21 mouse cellular contexts compared by ENCODE assay signal in the genomic region with DNA sequence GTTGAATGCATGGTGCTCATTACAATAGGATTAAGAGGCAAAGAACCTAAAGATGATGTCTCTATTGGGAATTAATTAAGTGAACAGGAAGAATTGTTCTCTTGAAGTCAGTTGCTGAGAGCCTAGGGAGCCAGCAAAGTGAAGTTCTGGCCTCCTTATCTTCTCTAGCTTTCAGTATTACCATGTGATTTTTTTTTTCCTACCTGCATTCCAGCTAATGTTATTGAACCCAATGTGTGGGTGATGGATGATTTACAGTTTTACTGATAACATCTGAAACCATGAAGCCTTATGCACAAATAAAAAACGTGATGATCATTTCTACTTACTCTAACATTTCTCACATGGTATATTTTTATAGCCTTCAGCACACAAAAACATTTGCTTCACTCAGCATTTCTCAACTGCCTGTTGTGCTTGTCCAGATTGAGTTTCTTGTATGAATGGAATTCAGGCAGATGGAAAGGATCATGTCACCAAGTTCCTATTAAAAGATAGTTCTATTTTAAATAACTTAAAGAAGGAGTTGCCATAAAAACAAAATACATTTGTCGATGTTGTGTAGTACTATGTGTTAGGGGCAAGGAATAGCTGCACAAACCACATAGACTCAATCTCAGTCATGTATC.
A peak's percentile ranks its signal among the peaks of the same experiment; 100 is the strongest.
DNase-seq lines count a peak whose midpoint lies in the region; ATAC-seq and TF ChIP-seq lines count a peak whose summit lies in the region.
"Had no signal": no experiment of that assay in that cellular context is flagged by ENCODE, and none has a peak within 500 bp of the region (broad histone marks: within the 10 kb centered on the region; RNA-seq: fewer than 3 reads in every experiment).

No protein-coding gene starts in this region.

- no peaks in the 10 kb centered on the region for H3K36me3 ChIP-seq in heart, embryonic 13.5 days
- no peaks in the 10 kb centered on the region for H3K36me3 ChIP-seq in kidney, postnatal 0 days (ENCODE audit: insufficient read depth, low read length)
- H3K36me3 ChIP-seq in kidney, embryonic 16.5 days (ENCODE audit: insufficient read depth, low read length) = no peaks in the 10 kb centered on the region
- H3K36me3 ChIP-seq in lung, embryonic 16.5 days (ENCODE audit: control insufficient read depth, insufficient read depth, low read length) = no peaks in the 10 kb centered on the region
- no peaks in the 10 kb centered on the region for H3K36me3 ChIP-seq in limb, embryonic 14.5 days (ENCODE audit: control insufficient read depth, insufficient read depth, low read length)
- H3K36me3 ChIP-seq: embryonic facial prominence, embryonic 13.5 days; hindbrain, embryonic 10.5 days had no signal

- DNase-seq in heart, adult 18-20 months = no peak
- peak; percentile 9 for DNase-seq in kidney, postnatal 0 days (ENCODE audit: low spot score)
- DNase-seq in lung, postnatal 14 days = no peak
- DNase-seq in limb, embryonic 14.5 days (ENCODE audit: low spot score) = peak; percentile 20
- DNase-seq: adrenal gland, postnatal 14 days; cerebellum, adult 11-12 months; cerebellum, adult 9-10 months; cerebellum, postnatal 25 days; gastrocnemius, adult 2 months; gastrocnemius, postnatal 25 days had no signal

- ATAC-seq in heart, embryonic 13.5 days (ENCODE audit: extremely low read depth, insufficient number of reproducible peaks, low FRiP score, low TSS enrichment) = no peak
- no peak for ATAC-seq in kidney, postnatal 0 days (replicated peaks; ENCODE audit: low FRiP score, low read depth)
- ATAC-seq in kidney, embryonic 16.5 days (ENCODE audit: low FRiP score, low TSS enrichment) = no peak
- ATAC-seq in lung, embryonic 16.5 days (ENCODE audit: low read depth) = peak; percentile 80
- peak; percentile 63 for ATAC-seq in limb, embryonic 14.5 days (ENCODE audit: low FRiP score, low read depth)
- ATAC-seq in monocyte, adult 5-6 weeks (replicated peaks; ENCODE audit: insufficient number of reproducible peaks, low FRiP score, low TSS enrichment, poor library complexity, severe bottlenecking) = no peak
- ATAC-seq: activated CD4-positive, CD25-positive, alpha-beta regulatory T cell, adult 4 months; forebrain, embryonic 14.5 days; Patski had no signal

- H3K27me3 ChIP-seq in heart, embryonic 13.5 days (replicated peaks) = no peaks in the 10 kb centered on the region
- no peaks in the 10 kb centered on the region for H3K27me3 ChIP-seq in kidney, postnatal 0 days (ENCODE audit: insufficient read depth, low read length)
- H3K27me3 ChIP-seq in kidney, embryonic 16.5 days (ENCODE audit: insufficient read depth, low read length) = no peaks in the 10 kb centered on the region
- H3K27me3 ChIP-seq in lung, embryonic 16.5 days (ENCODE audit: control insufficient read depth, insufficient read depth, low read depth, low read length) = no peaks in the 10 kb centered on the region
- no peaks in the 10 kb centered on the region for H3K27me3 ChIP-seq in limb, embryonic 14.5 days (ENCODE audit: control insufficient read depth, insufficient read depth, low read length)
- H3K27me3 ChIP-seq: CH12.LX; embryonic facial prominence, embryonic 13.5 days; Patski had no signal

- TF ChIP-seq CTCF in kidney, postnatal 0 days (IDR thresholded peaks at IDR 0.05; ENCODE audit: low read depth) = no peak

- peak overlapping the region; percentile 60 for H3K27ac ChIP-seq in heart, embryonic 13.5 days (replicated peaks)
- no peak overlapping the region for H3K27ac ChIP-seq in kidney, postnatal 0 days
- no peak overlapping the region for H3K27ac ChIP-seq in kidney, embryonic 16.5 days (ENCODE audit: low read length)
- H3K27ac ChIP-seq in lung, embryonic 16.5 days (ENCODE audit: low read length) = peak overlapping the region; percentile 49
- H3K27ac ChIP-seq in limb, embryonic 14.5 days (replicated peaks; ENCODE audit: low read depth, low read length) = no peak overlapping the region
- H3K27ac ChIP-seq: embryonic facial prominence, embryonic 13.5 days; gastrocnemius, adult 2 months; hindbrain, embryonic 10.5 days; hindbrain, embryonic 14.5 days had no signal

- no peak for TF ChIP-seq POLR2A in limb, embryonic 14.5 days (IDR thresholded peaks at IDR 0.05; ENCODE audit: borderline replicate concordance, extremely low read depth, insufficient read depth, insufficient read length)

- H3K4me2 ChIP-seq in heart, embryonic 13.5 days = no peak overlapping the region
- no peak overlapping the region for H3K4me2 ChIP-seq in kidney, postnatal 0 days (ENCODE audit: low read length)
- no peak overlapping the region for H3K4me2 ChIP-seq in kidney, embryonic 16.5 days (replicated peaks; ENCODE audit: low read depth, low read length)
- no peak overlapping the region for H3K4me2 ChIP-seq in lung, embryonic 16.5 days (ENCODE audit: low read depth, low read length)
- no peak overlapping the region for H3K4me2 ChIP-seq in limb, embryonic 14.5 days (replicated peaks; ENCODE audit: low read depth, low read length, severe bottlenecking)
- H3K4me2 ChIP-seq: embryonic facial prominence, embryonic 13.5 days; hindbrain, embryonic 14.5 days had no signal

- H3K4me1 ChIP-seq in heart, embryonic 13.5 days = peaks cover 14% of the 10 kb centered on the region
- H3K4me1 ChIP-seq in kidney, postnatal 0 days (replicated peaks; ENCODE audit: insufficient read depth, low read length) = no peaks in the 10 kb centered on the region
- H3K4me1 ChIP-seq in kidney, embryonic 16.5 days (ENCODE audit: insufficient read depth, low read length) = no peaks in the 10 kb centered on the region
- no peaks in the 10 kb centered on the region for H3K4me1 ChIP-seq in lung, embryonic 16.5 days (replicated peaks; ENCODE audit: control insufficient read depth, insufficient read depth, low read length)
- H3K4me1 ChIP-seq in limb, embryonic 14.5 days (ENCODE audit: control insufficient read depth, insufficient read depth, low read length) = no peaks in the 10 kb centered on the region
- H3K4me1 ChIP-seq: embryonic facial prominence, embryonic 13.5 days; hindbrain, embryonic 10.5 days had no signal

- 40% methylated on average over 2 of the region's 2 CpGs for WGBS in heart, embryonic 13.5 days
- 41% methylated on average over 2 of the region's 2 CpGs for WGBS in kidney, postnatal 0 days
- WGBS in kidney, embryonic 16.5 days = 46% methylated on average over 2 of the region's 2 CpGs
- 43% methylated on average over 2 of the region's 2 CpGs for WGBS in lung, embryonic 16.5 days
- 42% methylated on average over 2 of the region's 2 CpGs for WGBS in limb, embryonic 14.5 days

- no peak overlapping the region for H3K4me3 ChIP-seq in heart, embryonic 13.5 days
- H3K4me3 ChIP-seq in kidney, postnatal 0 days (replicated peaks; ENCODE audit: low read depth, low read length) = no peak overlapping the region
- no peak overlapping the region for H3K4me3 ChIP-seq in kidney, embryonic 16.5 days (ENCODE audit: low read length)
- no peak overlapping the region for H3K4me3 ChIP-seq in lung, embryonic 16.5 days (ENCODE audit: low read length)
- H3K4me3 ChIP-seq in limb, embryonic 14.5 days (replicated peaks; ENCODE audit: low read length) = no peak overlapping the region
- H3K4me3 ChIP-seq: embryonic facial prominence, embryonic 13.5 days; gastrocnemius, adult 2 months; hindbrain, embryonic 10.5 days had no signal

- no peak overlapping the region for H3K9ac ChIP-seq in heart, embryonic 13.5 days
- H3K9ac ChIP-seq in kidney, postnatal 0 days (ENCODE audit: low read depth, low read length) = no peak overlapping the region
- H3K9ac ChIP-seq in kidney, embryonic 16.5 days (replicated peaks; ENCODE audit: low read length) = no peak overlapping the region
- no peak overlapping the region for H3K9ac ChIP-seq in lung, embryonic 16.5 days (ENCODE audit: low read length)
- no peak overlapping the region for H3K9ac ChIP-seq in limb, embryonic 14.5 days (ENCODE audit: low read depth, low read length, severe bottlenecking)
- H3K9ac ChIP-seq: embryonic facial prominence, embryonic 13.5 days; hindbrain, embryonic 14.5 days had no signal

- H3K9me3 ChIP-seq in heart, embryonic 13.5 days = no peaks in the 10 kb centered on the region
- H3K9me3 ChIP-seq in kidney, postnatal 0 days (replicated peaks; ENCODE audit: low read length) = no peaks in the 10 kb centered on the region
- H3K9me3 ChIP-seq in kidney, embryonic 16.5 days (ENCODE audit: low read length) = no peaks in the 10 kb centered on the region
- no peaks in the 10 kb centered on the region for H3K9me3 ChIP-seq in lung, embryonic 16.5 days (ENCODE audit: control insufficient read depth, low read length)
- H3K9me3 ChIP-seq in limb, embryonic 14.5 days (ENCODE audit: control insufficient read depth, low read length) = no peaks in the 10 kb centered on the region
- H3K9me3 ChIP-seq: embryonic facial prominence, embryonic 13.5 days; hindbrain, embryonic 10.5 days had no signal

Comparison
In these comparisons a context has a peak if more than half of its experiments do, and no peak if none do; other contexts are left out.
1. ATAC-seq: peak in lung, embryonic 16.5 days (single experiment) and limb, embryonic 14.5 days (single experiment); none in heart, embryonic 13.5 days (single experiment), kidney, postnatal 0 days (single experiment), kidney, embryonic 16.5 days (single experiment) and monocyte, adult 5-6 weeks (single experiment).
2. H3K27ac ChIP-seq: peak in heart, embryonic 13.5 days (single experiment) and lung, embryonic 16.5 days (single experiment); none in kidney, postnatal 0 days (single experiment), kidney, embryonic 16.5 days (single experiment) and limb, embryonic 14.5 days (single experiment).
3. DNase-seq: peak in kidney, postnatal 0 days (single experiment) and limb, embryonic 14.5 days (single experiment); none in heart, adult 18-20 months (0 of 2) and lung, postnatal 14 days (single experiment).